Mouse (Mus musculus) C2C12 (cell line): ENCODE measurements around the gene Gatad2a.

Source experiments
- CTCF ChIP-seq: IDR thresholded peaks from one replicate; pipeline ENCODE4 v1.5.1; 2011; ENCODE audit not compliant: control insufficient read depth, insufficient read depth, insufficient read length
- USF1 ChIP-seq: IDR thresholded peaks from one replicate; pipeline ENCODE4 v1.6.1; 2011; ENCODE audit warnings: low read depth, mild to moderate bottlenecking, control low read depth, moderate library complexity

GRCm38 (mm10) chr8:69926901-69927300 lies 69.3 kb downstream of the Gatad2a start:
- TF ChIP-seq CTCF, result no peak
- no peak for TF ChIP-seq USF1
